In the genomic region with DNA sequence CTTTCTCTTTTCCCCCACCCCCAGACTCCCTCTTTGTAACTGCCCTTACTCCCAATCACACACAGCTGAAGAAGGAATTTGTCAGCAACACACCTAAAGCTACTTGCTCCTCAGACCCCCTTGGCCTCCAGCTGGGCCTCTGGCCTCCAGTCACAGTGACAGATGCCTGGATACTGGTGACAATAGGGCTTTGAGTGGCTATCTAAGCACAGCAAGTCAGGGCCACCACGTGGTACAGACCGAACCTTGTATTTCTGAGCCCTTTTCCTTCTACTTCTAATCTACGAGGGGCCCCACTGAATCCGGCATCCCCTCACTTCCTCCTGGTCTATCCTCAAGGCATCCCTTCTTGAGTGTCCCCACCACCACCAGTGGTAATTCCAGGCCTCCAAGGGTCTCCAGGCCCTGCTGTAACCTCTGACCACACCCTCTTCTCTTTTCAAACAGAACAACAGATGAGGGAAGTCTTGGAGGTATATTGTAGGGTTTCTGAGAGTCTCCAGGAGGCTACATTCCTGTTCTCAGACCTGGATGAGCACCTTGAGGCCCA, we compare ENCODE assay signal across 9 mouse cellular contexts. TPM values are rescaled to one million over a fixed set of nuclear protein-coding genes. Genes with fewer than 3 reads are reported as not detected.
DNase-seq lines count a peak whose midpoint lies in the region; ATAC-seq and TF ChIP-seq lines count a peak whose summit lies in the region.
"Had no signal": no experiment of that assay in that cellular context is flagged by ENCODE, and none has a peak within 500 bp of the region (broad histone marks: within the 10 kb centered on the region; RNA-seq: fewer than 3 reads in every experiment).

No protein-coding gene starts in this region.

- 0 out of 2 replicates have a peak overlapping the region, but pooled peaks have one; percentile 14 for H3K9ac ChIP-seq in ES-E14 (ENCODE audit: insufficient read depth, low read depth, low read length, poor library complexity, severe bottlenecking)
- H3K9ac ChIP-seq in forebrain, embryonic 13.5 days, result peak overlapping the region; percentile 99
- H3K9ac ChIP-seq: liver, embryonic 15.5 days had no signal

- no peak for ATAC-seq in forebrain, embryonic 13.5 days
- no peak for ATAC-seq in erythroblast, adult 5-6 weeks (replicated peaks; ENCODE audit: low FRiP score, poor library complexity, severe bottlenecking)

- H3K36me3 ChIP-seq in ES-E14 (ENCODE audit: control insufficient read depth, insufficient read depth, low read length, poor library complexity, severe bottlenecking), result no peaks in the 10 kb centered on the region
- peaks cover 8% of the 10 kb centered on the region; the same call in 1 of the 2 replicates for H3K36me3 ChIP-seq in forebrain, embryonic 13.5 days (ENCODE audit: poor library complexity, severe bottlenecking)
- no peaks in the 10 kb centered on the region; the same call in 1 of the 2 replicates for H3K36me3 ChIP-seq in midbrain, embryonic 10.5 days
- H3K36me3 ChIP-seq: liver, embryonic 15.5 days had no signal

- H3K4me3 ChIP-seq in ES-E14 (ENCODE audit: insufficient read depth in 1 of 2, low read depth in 1 of 2, low read length in 2 of 2, poor library complexity in 1 of 2, severe bottlenecking in 1 of 2), result 0 out of 4 replicates have a peak overlapping the region, but pooled peaks have one; percentile 4 to 66
- H3K4me3 ChIP-seq in forebrain, embryonic 13.5 days, result peak overlapping the region; percentile 96
- peak overlapping the region; percentile 83 for H3K4me3 ChIP-seq in midbrain, embryonic 10.5 days

- peaks cover 4% of the 10 kb centered on the region; the same call in 1 of the 2 replicates for H3K27me3 ChIP-seq in forebrain, embryonic 13.5 days
- peaks cover 63% of the 10 kb centered on the region for H3K27me3 ChIP-seq in midbrain, embryonic 10.5 days (ENCODE audit: low read depth, poor library complexity, severe bottlenecking)

- no peaks in the 10 kb centered on the region for H3K9me3 ChIP-seq in ES-E14 (ENCODE audit: control insufficient read depth, insufficient read depth, low read depth, low read length)
- H3K9me3 ChIP-seq in forebrain, embryonic 13.5 days (replicated peaks), result no peaks in the 10 kb centered on the region
- H3K9me3 ChIP-seq in midbrain, embryonic 10.5 days (replicated peaks), result no peaks in the 10 kb centered on the region

- no peak overlapping the region; the same call in 1 of the 2 replicates for H3K27ac ChIP-seq in ES-E14 (ENCODE audit: insufficient read depth, low read depth, low read length, poor library complexity, severe bottlenecking)
- H3K27ac ChIP-seq in forebrain, embryonic 13.5 days, result peak overlapping the region; percentile 94
- H3K27ac ChIP-seq in midbrain, embryonic 10.5 days (replicated peaks), result peak overlapping the region; percentile 92
- H3K27ac ChIP-seq: liver, embryonic 15.5 days had no signal

- H3K4me1 ChIP-seq in ES-E14 (ENCODE audit: control insufficient read depth in 2 of 2, insufficient read depth in 2 of 2, low read length in 2 of 2, poor library complexity in 1 of 2), result peaks cover 3 to 24% of the 10 kb centered on the region in 2 experiments; a peak in 3 of 4 replicates
- H3K4me1 ChIP-seq in forebrain, embryonic 13.5 days, result peaks cover 46% of the 10 kb centered on the region
- peaks cover 61% of the 10 kb centered on the region for H3K4me1 ChIP-seq in midbrain, embryonic 10.5 days

- peak; percentile 4 to 6 for DNase-seq in B cell, adult 2 months
- no peak for DNase-seq in ES-E14 (ENCODE audit: low read depth, low spot score)
- peak; percentile 30 for DNase-seq in midbrain, embryonic 10.5 days (ENCODE audit: low spot score)
- no peak for DNase-seq in thymus, postnatal 4 days
- DNase-seq in lung, postnatal 4 days, result no peak

- H3K4me2 ChIP-seq in forebrain, embryonic 13.5 days, result peak overlapping the region; percentile 67

- WGBS in forebrain, embryonic 13.5 days, result 21% methylated on average over 4 of the region's 4 CpGs
- 43% methylated on average over 4 of the region's 4 CpGs for WGBS in midbrain, embryonic 10.5 days

- in situ Hi-C loops in ES-E14 (cut with MboI; ENCODE audit: low sequenced_read_pairs in 2 of 2, unreplicated experiment in 2 of 2), result loop anchor here in 1 of 2 experiments (5.0 kb wide), 1 partner anchor 72 kb away; no protein-coding TSS in a partner anchor

TF ChIP-seq in ES-E14, 5 proteins besides CTCF, POLR2A, EP300 and RAD21:
- no peak for TF ChIP-seq MAFK (IDR thresholded peaks at IDR 0.05; ENCODE audit: insufficient read depth, low read depth, low read length)

RNA-seq across cellular contexts. Expression of a gene that starts 2.0 kb away (rescaled TPM):
- 2.6 and 5.0 TPM in 2 replicates for total RNA-seq in ES-E14 (2012; rRNA removed)
- polyA plus RNA-seq in forebrain, embryonic 13.5 days (2015; fragmentation: Nextera tagmentation; extraction: Ambion mirVana), result 63.7 and 66.4 TPM in 2 replicates
- 16.7 and 26.8 TPM in 2 replicates for polyA plus RNA-seq in midbrain, embryonic 10.5 days (2016; fragmentation: Nextera tagmentation; extraction: Ambion mirVana)
- total RNA-seq in erythroblast, adult 5-6 weeks (2015; ENCODE audit: low replicate concordance), result not detected in 2 replicates
- not detected in 2 replicates for total RNA-seq in erythroblast, adult 5-6 weeks (2017; ENCODE audit: low replicate concordance)
- polyA plus RNA-seq: heart, postnatal 0 days had no signal

RNA-seq across cellular contexts. Expression of a gene that starts 21.3 kb away (rescaled TPM):
- not detected in 2 replicates for total RNA-seq in ES-E14 (2012; rRNA removed)
- polyA plus RNA-seq in forebrain, embryonic 13.5 days (2015; fragmentation: Nextera tagmentation; extraction: Ambion mirVana), result not detected in 2 replicates
- not detected in 2 replicates for polyA plus RNA-seq in midbrain, embryonic 10.5 days (2016; fragmentation: Nextera tagmentation; extraction: Ambion mirVana)
- total RNA-seq in erythroblast, adult 5-6 weeks (2015; ENCODE audit: low replicate concordance), result not detected in 2 replicates
- total RNA-seq in erythroblast, adult 5-6 weeks (2017; ENCODE audit: low replicate concordance), result not detected in 2 replicates
- polyA plus RNA-seq: heart, postnatal 0 days; liver, embryonic 15.5 days had no signal

RNA-seq across cellular contexts. Expression of a gene that starts 21.4 kb away (rescaled TPM):
- 10.9 and 14.3 TPM in 2 replicates for total RNA-seq in ES-E14 (2012; rRNA removed)
- 17.1 and 18.9 TPM in 2 replicates for polyA plus RNA-seq in forebrain, embryonic 13.5 days (2015; fragmentation: Nextera tagmentation; extraction: Ambion mirVana)
- 11.7 and 12.6 TPM in 2 replicates for polyA plus RNA-seq in midbrain, embryonic 10.5 days (2016; fragmentation: Nextera tagmentation; extraction: Ambion mirVana)
- 1.0 and 4.0 TPM in 2 replicates for total RNA-seq in erythroblast, adult 5-6 weeks (2015; ENCODE audit: low replicate concordance)
- total RNA-seq in erythroblast, adult 5-6 weeks (2017; ENCODE audit: low replicate concordance), result 1.6 and 2.8 TPM in 2 replicates

RNA-seq across cellular contexts. Expression of a gene that starts 35.4 kb away (rescaled TPM):
- total RNA-seq in ES-E14 (2012; rRNA removed), result 37.5 and 38.2 TPM in 2 replicates
- polyA plus RNA-seq in forebrain, embryonic 13.5 days (2015; fragmentation: Nextera tagmentation; extraction: Ambion mirVana), result 47.7 and 51.5 TPM in 2 replicates
- 41.1 and 44.1 TPM in 2 replicates for polyA plus RNA-seq in midbrain, embryonic 10.5 days (2016; fragmentation: Nextera tagmentation; extraction: Ambion mirVana)
- 1.9 and 3.3 TPM in 2 replicates for total RNA-seq in erythroblast, adult 5-6 weeks (2015; ENCODE audit: low replicate concordance)
- 3.5 and 4.2 TPM in 2 replicates for total RNA-seq in erythroblast, adult 5-6 weeks (2017; ENCODE audit: low replicate concordance)

RNA-seq across cellular contexts. Expression of a gene that starts 47.2 kb away (rescaled TPM):
- total RNA-seq in ES-E14 (2012; rRNA removed), result 234 and 379 TPM in 2 replicates
- polyA plus RNA-seq in forebrain, embryonic 13.5 days (2015; fragmentation: Nextera tagmentation; extraction: Ambion mirVana), result 84.2 and 89.6 TPM in 2 replicates
- 108 and 112 TPM in 2 replicates for polyA plus RNA-seq in midbrain, embryonic 10.5 days (2016; fragmentation: Nextera tagmentation; extraction: Ambion mirVana)
- total RNA-seq in erythroblast, adult 5-6 weeks (2015; ENCODE audit: low replicate concordance), result 13.1 and 13.4 TPM in 2 replicates
- 20.2 and 25.0 TPM in 2 replicates for total RNA-seq in erythroblast, adult 5-6 weeks (2017; ENCODE audit: low replicate concordance)

Comparison
In these comparisons a context has a peak if more than half of its experiments do, and no peak if none do; other contexts are left out.
1. DNase-seq: peak in B cell, adult 2 months (2 of 2) and midbrain, embryonic 10.5 days (single experiment); none in ES-E14 (single experiment), thymus, postnatal 4 days (single experiment) and lung, postnatal 4 days (0 of 2).
2. H3K4me3 ChIP-seq: peak in every context shown above with its lines; median percentile 96 in forebrain, embryonic 13.5 days; 83 in midbrain, embryonic 10.5 days; 35 in ES-E14.